Mouse (Mus musculus) thymus, adult 2 months (tissue): ENCODE data around the gene Olfr1037.
"Not testable (repeated sequence)": the region's sequence is repeated elsewhere in the genome, so short reads cannot be mapped to it uniquely, and the experiment has no call there.

ENCODE experiments used
- CTCF ChIP-seq: fragments of 200-500 bp; IDR thresholded peaks from 2 replicates; pipeline ENCODE4 v1.5.1; 2012; ENCODE audit warnings: mild to moderate bottlenecking, control low read depth, low read length, moderate library complexity, borderline replicate concordance; ENCODE audit not compliant: control insufficient read depth, poor library complexity, insufficient read depth; ENCODE audit errors: extremely low read depth
- POLR2A ChIP-seq: fragments of 200-500 bp; IDR thresholded peaks from 2 replicates; pipeline ENCODE4 v1.6.1; 2012; ENCODE audit warnings: mild to moderate bottlenecking, low read length, control low read depth, moderate library complexity; ENCODE audit not compliant: control insufficient read depth, poor library complexity, insufficient read depth; ENCODE audit errors: extremely low read depth

DNA sequence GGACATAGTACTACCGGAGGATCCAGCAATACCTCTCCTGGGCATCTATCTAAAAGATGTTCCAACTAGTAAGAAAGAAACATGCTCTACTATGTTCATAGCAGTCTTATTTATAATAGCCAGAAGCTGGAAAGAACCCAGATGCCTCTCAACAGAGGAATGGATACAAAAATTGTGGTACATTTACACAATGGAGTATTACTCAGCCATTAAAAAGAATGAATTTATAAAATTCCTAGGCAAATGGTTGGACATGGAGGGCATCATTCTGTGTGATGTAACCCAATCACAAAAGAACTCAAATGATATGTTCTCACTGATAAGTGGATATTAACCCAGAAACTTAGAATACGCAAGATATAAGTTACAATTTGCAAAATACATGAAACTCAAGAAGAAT lies 23.4 kb downstream of the Olfr1037 start:
- TF ChIP-seq CTCF, POLR2A: not testable (repeated sequence)
